Mouse (Mus musculus): ENCODE measurements around the gene Glb1l.

The Glb1l gene

DNA sequence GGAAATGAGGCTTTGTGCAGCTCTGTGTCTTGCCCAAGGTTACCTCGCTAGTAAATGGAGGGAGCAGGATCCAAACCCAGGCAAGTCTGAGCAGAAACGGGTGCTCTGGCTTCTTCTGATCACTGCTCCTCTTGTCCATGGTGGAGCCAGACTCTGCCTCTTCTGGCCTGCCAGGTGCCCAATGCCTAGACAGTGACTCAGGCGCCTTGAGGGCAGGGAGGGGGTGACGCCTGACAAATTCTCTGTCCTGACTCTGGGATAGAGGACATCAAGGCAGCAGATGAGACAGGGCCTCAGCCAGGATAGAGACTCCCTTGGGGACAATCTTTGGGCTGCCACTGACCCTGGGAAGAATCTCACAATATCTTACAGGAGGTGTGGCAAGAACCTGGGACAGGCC, 20.6 kb upstream of the Glb1l start:
- no peak for DNase-seq (ENCODE audit: low spot score)

DNA sequence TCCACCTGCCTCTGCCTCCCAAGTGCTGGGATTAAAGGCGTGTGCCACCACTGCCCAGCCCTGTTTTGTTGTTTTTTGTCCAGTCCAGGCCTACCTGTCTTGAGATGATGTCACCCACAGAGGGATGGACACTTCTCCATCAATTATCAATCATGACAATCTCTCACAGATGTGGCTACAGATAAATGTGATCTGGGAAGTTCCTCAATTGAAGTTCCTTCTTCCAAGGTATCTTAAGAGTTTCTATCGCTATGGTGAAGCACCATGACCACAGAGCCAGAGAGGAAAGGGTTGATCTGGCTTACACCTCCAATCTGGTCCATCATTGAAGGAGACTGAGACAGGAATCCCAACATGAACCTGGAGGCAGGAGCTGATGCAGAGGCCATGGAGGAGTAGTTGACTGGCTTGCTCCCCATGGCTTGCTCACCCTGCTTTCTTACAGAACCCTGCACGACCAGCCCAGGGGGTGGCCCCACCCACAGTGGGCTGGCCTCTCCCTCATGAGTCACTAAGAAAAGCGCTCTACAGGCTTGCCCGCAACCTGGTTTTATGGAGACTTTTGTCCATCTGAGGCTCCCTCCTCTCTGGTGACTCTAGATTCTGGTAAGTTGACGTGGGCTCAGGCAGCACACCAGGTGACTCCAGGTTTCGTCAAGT, 19.9 kb upstream of the Glb1l start:
- DNase-seq (ENCODE audit: low spot score), result no peak

DNA sequence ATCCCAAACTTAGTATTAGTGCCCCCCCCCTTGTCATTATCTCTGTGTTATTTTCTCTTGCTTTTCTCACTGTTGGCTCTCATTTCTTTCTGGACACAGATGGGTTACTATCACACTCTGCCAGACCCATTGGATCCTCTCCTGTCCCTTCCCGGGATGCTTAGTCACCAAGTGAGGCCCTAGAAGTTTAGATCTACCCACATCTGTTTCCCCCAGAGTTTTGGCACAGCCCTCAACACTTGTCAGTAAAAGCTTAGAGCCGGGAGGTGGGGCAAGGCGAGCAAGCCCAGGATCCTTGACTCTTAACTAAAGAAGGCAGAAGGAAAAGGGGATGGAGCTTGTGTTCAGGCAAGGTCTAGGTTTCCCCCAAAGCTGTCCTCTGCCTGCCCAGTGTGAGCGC, 18.5 kb upstream of the Glb1l start:
- DNase-seq (ENCODE audit: low spot score), result no peak

DNA sequence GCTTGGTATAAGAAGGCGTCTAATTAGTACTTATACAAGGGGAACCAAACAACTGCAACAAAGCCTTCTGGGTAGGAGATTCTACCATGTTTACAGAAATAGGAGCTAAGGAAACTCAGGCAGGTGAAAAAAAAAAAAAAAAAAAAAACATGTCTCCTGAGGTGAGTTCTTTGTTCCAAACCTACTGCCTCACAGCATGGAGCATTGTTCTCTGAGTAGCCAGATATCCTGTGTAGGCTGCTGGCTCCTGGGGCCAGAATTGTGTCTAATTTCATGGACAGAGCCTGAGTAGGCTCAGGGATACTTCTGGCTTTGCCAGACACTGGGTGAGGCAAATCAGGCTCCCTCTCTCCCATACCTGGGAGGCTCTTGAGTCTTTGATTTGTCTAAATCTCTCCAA, 17.0 kb upstream of the Glb1l start:
- no peak for DNase-seq (ENCODE audit: low spot score)

DNA sequence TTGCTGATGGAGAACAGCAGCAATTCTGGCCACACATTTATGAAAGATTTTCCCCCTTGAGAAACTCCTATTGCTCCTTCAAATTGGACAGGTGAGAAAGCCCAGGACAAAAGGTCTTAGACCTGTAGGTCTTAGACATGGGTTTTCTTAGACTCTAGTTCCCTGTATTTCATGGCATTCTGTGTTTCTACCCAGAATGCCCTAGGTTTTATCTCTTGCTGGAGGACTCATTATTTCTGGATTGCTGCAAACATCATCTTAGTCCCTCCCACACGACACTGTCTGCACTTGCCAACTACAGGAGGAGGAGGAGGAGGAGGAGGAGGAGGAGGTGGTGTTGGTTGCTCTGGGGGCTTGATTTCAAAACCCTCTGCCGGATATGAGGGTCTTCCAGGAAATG, 15.5 kb upstream of the Glb1l start:
- no peak for DNase-seq (ENCODE audit: low spot score)

DNA sequence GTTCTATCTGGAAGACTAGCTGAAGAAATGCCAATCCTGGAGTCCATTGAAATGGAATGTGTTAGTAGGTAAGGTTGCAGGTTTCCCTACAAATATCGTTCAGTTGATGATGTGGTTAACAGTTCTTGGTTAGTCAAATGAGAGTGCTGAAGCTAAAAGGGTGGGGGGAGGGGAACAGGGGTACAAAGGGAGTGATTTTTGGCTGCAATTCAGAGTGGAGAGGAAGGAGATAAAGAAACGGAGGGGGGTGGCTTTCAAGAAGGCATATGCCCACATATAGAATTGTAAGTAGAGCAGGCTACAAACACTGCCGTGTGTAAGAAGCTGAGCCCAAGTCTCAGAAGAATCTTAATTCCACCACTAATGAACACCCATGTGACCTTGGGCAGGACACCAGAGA, 14.9 kb upstream of the Glb1l start:
- no peak for DNase-seq (ENCODE audit: low spot score)

DNA sequence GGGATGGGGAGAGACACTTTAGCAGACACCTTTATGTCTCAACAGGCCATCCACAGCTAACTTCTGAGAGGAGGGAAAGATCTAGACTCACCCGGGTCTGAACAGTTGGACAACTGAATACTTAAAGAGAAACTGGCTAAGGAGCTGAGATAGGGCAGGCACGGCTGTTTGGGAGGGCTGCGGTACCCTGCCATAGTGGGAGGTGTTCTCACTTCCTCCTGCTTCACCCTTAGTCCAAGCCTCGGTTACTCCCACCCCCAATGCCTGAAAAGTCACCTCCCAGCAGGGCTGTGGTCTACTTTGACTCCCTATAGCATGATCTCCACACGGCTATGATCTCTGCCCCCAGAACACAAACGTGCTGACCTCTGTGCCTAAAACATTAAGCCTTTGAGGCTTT, 12.9 kb upstream of the Glb1l start:
- DNase-seq (ENCODE audit: low spot score), result no peak

DNA sequence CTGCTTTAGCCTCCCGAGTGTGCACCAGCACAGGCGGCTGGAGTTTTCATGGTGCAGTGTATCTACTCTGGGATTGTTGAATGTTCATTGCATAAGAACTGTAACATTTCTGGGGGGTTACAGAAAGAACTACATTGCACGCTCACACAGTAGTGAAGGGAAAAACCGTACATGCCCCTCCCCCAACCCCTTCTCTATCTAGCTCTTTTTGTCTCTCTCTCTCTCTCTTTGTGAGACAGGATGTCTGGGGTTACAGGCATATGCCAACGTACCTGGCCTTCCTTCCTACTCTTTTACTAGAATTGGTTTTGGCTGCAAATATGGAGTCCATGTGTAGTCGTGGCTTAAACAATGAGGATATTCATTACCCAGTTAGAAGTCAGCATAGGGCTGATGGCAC, 12.3 kb upstream of the Glb1l start:
- DNase-seq (ENCODE audit: low spot score), result no peak

DNA sequence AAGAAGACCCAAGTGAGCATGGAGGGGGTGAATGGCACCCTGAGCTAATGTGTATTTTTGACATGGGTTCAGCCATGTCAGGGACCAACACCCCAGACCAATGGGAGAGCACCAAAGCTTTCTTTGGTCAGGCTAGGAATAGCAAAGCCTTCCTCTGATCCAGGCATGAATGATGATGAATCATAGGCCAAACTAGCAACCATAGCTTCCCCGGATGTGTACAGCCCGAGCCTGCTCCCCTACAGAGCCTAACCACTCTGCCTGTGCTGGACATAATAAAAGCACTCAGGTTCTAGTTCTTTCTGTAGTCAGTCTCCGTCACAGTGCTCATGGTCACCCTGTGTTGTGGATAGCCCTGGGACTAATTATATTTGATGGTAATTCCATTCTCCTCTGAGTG, 10.9 kb upstream of the Glb1l start:
- no peak for DNase-seq (ENCODE audit: low spot score)

DNA sequence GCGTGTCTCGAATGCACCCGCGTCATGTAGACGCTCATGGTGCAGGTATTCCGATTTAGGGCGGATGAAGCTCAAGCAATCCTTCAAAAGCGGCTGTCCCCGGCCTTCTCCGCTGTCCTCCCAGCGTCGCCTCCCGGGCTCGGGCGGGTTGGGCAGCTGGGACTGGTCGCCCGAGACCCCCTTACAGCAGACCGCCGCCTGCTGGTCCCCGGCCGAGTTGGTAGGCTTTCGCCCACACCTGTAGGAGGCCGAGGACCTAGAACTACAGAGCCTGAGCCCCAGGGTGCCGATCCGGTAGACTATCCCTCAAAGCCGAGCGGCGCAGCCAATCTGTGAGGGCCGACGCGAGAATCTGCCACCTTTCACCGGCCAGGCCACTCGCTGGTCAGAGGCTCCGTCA, 8.9 kb upstream of the Glb1l start, which contains the start of gene Tuba4a:
TSS of gene Tuba4a (minus strand) at position 335 of the 400 bp plus-strand sequence.
- no peak for DNase-seq (ENCODE audit: low spot score)

DNA sequence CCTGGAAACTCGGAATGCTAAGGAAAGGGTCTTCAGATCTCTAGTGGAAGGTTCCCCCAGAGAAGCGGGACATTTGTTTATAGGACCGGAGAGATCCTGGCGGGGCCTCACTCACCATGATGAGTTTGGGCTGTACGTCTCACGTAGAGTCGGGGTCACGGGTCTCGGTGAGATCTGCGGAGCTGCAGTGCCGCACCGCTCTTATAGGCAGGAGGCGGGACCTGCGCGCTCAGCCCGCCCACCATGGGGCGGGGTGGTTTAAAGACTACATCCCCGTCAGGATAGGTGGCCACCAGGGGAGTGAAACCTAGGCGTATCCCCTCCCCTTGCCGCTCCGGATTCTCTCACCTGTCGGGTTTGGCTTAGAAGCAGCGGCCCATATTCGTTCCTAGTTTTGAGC, 8.5 kb upstream of the Glb1l start:
- DNase-seq (ENCODE audit: low spot score), result peak; percentile 91

DNA sequence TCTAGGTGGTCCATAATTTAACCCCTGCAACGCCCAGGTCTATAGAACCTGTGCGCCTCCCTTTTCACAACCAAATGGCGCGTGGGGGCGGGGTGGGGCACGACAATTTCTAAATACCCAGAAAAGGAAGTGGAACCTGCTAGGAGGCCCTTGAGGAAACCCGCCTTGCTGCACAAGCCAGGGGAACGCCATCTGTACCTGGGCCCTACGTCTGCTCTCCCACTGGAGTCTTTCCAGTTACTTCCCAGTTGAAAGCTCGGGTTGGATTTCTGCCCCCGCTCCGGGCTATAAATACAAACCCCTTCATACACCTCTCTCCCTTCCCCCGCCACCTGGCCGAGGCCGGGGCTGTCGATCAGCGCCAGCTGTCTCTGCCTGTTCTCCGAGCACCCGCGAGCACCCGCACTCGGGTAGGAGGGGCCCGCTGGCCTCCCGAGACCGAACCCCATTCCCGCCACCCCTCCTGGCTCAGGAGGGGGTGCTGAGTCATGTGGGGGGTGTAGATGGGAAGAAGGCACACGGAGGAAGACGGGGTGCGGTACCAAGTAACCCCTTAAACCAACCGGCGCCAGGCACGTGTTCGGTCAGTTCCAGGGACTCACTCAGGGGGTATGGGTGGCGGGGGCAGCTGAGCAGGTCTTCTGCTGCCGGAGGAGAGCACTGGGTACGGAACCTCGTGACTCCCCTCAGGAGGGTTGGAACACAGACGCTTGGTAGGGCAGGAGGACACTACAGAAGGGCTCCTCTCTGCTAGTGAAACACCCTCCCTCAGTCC, 7.8 kb upstream of the Glb1l start:
- DNase-seq (ENCODE audit: low spot score), result no peak

DNA sequence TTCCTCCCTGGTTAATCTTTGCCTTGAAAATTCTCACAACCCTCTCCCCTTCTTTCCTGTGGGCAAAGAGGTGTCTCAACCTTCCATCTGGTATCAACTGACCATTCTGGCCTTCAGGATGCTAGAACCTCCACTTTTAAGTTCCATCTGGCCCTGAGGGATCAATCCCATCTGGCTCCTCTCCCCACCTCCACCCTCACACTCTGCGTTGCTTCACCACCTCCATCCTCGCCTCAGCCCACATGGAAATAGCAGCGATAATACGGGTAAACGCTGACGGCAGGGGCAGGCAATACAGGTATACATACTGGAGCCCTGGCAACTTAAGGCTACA, 7.2 kb upstream of the Glb1l start:
- no peak for DNase-seq (ENCODE audit: low spot score)

DNA sequence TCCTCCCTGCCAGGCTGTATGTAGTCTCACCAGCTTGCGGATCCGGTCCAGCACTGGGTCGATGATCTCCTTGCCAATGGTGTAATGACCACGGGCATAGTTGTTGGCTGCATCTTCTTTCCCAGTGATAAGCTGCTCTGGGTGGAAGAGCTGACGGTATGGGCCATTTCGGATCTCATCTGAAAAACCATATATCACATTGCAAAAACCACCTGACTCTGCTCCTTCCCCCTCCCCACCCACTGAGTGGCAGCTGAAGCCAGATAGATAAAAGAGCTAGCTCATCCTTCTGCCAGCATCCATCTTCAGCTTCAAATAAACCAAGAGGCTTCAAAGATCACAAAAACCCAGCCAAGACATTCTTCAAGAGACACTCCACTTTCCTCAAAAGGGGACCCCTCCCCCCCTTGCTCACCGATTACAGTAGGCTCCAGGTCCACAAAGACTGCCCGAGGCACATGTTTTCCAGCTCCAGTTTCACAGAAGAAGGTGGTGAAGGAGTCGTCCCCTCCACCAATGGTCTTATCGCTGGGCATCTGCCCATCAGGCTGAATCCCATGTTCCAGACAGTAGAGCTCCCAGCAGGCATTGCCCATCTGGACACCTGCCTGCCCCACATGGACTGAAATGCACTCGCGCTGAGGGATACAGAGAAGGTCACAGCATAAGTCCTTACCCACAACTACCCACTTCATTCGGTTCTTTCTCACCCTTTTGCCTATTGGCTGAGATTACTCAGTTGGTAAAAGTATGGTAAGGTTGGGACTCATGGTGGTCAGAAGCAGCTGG, 6.4 kb upstream of the Glb1l start:
- no peak for DNase-seq (ENCODE audit: low spot score)

DNA sequence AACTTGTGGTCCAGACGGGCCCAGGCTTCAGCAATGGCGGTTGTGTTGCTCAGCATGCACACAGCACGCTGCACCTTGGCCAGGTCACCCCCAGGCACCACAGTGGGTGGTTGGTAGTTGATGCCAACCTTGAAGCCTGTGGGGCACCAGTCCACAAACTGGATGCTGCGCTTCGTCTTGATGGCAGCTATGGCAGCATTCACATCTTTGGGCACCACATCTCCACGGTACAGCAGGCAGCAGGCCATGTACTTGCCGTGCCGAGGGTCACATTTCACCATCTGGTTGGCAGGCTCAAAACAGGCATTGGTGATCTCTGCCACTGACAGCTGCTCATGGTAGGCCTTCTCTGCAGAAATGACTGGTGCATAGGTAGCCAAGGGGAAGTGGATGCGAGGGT, 5.2 kb upstream of the Glb1l start:
- DNase-seq (ENCODE audit: low spot score), result no peak

DNA sequence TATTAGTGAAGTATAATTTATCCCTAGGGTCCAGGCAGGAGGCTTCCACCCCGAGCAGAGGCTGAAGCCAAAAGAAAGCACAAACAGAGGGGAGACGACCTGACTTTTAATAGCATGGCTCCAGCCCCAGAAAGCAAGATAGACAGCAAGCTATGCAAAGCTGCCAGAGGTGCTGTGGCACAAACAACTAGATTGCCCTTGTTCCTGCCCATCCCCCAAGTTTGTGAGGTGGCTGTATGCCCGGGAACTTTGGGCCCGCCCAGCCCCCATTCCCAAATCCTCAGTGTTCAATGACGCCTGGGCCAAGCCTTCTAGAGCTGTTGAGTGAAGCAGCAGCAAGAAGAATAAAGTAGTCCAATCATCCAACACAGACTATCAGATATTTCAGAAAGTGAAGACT, 4.3 kb upstream of the Glb1l start:
- DNase-seq (ENCODE audit: low spot score), result no peak

DNA sequence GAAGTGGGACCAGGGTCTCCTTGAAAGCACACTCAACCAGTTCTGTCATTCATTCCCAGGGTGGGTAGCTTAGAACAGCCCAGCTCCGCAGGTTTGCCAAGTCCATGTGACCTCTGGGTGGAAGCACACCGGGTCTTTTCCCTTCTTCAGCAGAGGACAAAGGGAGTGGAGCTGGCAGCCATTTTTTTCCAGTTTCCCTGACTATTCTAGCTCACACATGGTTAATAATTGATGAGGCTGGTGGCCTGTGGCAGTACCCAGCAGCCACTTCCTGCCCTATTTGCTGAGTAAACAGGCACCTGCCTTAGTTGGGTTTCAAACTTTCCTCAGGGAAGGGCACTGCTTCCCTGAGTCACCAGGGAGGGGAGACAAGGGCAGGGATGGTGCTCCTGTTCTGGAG, 3.8 kb upstream of the Glb1l start:
- DNase-seq (ENCODE audit: low spot score), result no peak

DNA sequence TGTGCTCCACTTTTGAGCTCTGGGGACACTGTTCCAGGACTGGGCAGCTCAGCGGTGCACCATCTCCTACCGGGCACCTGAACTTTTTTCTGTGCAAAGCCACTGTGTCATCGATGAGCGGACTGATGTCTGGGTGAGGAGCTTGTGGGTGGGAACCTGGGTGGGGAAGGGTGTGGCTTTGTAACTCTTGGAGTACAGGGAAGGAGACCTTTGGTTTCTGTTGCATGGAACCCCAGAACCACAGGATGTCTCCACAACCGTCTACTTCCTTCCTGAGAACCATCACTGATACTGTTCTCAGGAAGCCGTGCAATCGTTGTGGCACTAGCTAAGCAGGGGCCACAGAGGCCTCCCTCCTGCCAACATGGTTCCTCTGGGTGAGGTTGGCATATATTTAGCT, 2.5 kb upstream of the Glb1l start:
- no peak for DNase-seq (ENCODE audit: low spot score)

DNA sequence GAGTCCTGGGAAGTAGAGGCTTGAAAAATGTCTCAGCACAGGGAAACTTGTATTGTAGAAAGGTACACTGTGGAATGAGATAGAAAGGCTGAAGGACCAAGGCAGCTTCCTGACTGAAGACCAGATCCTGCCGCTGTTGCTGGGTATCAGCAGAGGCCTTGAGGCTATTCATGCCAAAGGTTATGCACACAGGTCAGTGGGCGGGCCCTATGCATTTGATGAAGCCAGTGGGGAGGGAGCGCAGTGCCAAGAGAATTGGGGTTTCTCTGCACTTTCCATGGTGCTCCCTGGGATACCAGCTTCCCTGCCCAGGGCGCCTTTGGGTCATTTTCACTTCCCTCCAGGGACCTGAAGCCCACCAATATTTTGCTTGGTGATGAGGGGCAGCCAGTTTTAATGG, 1.9 kb upstream of the Glb1l start:
- DNase-seq (ENCODE audit: low spot score), result no peak

DNA sequence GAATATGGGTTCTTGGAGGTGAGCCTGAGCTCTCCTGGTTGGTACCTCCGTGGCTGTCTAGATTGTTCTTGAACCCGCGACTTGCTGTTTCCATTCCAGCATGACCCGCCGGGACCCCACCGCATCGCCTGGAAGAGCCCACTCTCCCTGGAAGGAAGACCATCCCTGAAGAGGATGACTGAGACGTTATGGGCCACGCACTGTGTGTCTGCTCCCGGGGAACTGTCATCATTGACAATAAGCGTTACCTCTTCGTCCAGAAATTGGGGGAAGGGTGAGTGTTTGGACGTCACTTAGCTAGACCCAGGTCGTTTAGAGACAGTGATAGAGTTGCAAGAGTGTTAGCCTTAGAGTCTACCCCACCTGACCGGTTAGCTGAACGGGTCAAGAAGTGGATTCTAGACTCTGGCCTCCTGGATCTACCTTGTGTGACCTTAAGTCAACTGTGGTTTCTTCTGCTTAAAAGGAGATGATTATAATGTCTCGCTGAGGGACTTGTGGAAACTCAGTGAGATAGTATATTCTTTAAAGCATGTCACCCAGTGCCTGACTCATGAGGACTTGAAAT, 612 bp upstream of the Glb1l start:
- no peak for DNase-seq (ENCODE audit: low spot score)

DNA sequence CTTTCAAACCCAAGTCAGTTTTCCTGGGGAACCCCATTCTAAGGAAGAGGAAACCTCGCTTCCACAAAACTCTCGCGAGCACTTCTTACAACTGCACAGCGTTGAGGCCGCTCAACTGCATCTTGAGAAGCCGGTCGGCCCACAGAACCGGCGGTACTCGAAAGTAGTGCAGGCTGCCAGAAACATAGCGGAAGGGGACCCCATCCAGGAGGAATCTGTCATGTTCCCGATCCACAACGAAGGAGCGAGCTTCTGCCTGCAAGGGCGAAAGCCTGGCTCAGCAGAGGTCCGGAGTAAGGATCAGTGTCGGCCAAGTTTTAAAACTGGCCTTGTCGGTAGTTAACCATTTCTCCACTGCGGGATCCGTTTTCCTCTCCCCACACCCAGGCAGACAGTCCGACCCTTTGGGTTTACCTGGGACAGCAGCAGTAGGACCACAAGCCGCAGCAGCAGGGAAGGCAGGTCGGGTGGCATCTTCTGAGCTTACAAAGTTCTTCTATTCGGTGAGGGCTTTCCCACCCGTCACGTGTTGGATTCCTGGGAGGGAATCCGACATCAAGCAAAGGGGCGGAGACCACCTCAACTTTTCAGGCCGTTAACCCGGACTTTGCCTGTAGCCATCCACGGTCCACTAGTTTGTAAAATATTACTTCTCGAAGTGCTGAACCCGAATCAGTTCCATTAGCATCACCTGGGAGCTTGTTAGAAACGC, 1.5 kb downstream of the Glb1l start:
- DNase-seq (ENCODE audit: low spot score), result peak; percentile 38

DNA sequence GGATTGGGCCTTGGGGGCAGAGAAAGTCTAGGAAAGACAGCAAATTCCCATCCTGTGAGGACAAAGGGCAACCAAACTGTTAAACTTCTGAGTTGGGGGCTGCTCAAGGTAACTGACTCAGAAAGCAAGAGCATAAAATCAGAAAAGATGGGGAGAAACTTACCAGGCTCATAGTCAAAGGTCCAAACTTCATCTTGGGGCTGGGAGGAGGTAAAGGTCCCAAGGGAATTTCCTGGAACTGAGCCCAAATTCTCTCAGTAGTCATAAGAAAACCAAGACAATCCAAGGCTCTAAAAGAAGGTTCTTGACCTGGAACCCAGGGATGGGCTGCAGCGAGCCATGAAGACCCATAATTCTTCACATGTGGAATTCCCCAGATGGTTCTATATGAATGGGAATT, 9.4 kb downstream of the Glb1l start:
- DNase-seq (ENCODE audit: low spot score), result no peak
